Mouse (Mus musculus) cerebellum, adult 2 months (tissue): ENCODE measurements around the gene Apex2.

Experiments
- CTCF ChIP-seq: fragments of 200-500 bp; IDR thresholded peaks from 2 replicates; pipeline ENCODE4 v1.5.1; 2011; ENCODE audit warnings: low read depth, mild to moderate bottlenecking, control low read depth, low read length, moderate library complexity, borderline replicate concordance; ENCODE audit not compliant: insufficient read depth
- POLR2A ChIP-seq: fragments of 200-500 bp; IDR thresholded peaks from 2 replicates; pipeline ENCODE4 v1.6.1; 2011; ENCODE audit warnings: low read length, control low read depth, borderline replicate concordance; ENCODE audit not compliant: insufficient read depth

GRCm38 (mm10) chrX:150564644-150565357, 24.9 kb downstream of the Apex2 start:
- TF ChIP-seq POLR2A (no peak), CTCF (no peak)
